In genomic region chr17:73502613-73503012, GRCm38 (mm10) we compare ENCODE assay signal across 11 mouse cellular contexts.
"Had no signal": no experiment of that assay in that cellular context is flagged by ENCODE, and none has a peak within 500 bp of the region (broad histone marks: within the 10 kb centered on the region; RNA-seq: fewer than 3 reads in every experiment).

No protein-coding gene starts in this region.

- DNase-seq: retina, postnatal 1 day; right cerebral cortex, postnatal 14 days; right cerebral cortex, postnatal 25 days; right cerebral cortex, postnatal 4 days; spleen, adult 18-20 months; thymus, adult 18-20 months; thymus, adult 2 months; thymus, postnatal 14 days; thymus, postnatal 25 days; thymus, postnatal 36 days; thymus, postnatal 4 days had no signal
